Mouse (Mus musculus): ENCODE measurements at regions not wholly inside any gene's neighbourhood (a gene's known extent, or its start where the extent isn't known, plus 50 kb on each side); places are given as distances from the start of the nearest gene placed in this dataset.

DNA sequence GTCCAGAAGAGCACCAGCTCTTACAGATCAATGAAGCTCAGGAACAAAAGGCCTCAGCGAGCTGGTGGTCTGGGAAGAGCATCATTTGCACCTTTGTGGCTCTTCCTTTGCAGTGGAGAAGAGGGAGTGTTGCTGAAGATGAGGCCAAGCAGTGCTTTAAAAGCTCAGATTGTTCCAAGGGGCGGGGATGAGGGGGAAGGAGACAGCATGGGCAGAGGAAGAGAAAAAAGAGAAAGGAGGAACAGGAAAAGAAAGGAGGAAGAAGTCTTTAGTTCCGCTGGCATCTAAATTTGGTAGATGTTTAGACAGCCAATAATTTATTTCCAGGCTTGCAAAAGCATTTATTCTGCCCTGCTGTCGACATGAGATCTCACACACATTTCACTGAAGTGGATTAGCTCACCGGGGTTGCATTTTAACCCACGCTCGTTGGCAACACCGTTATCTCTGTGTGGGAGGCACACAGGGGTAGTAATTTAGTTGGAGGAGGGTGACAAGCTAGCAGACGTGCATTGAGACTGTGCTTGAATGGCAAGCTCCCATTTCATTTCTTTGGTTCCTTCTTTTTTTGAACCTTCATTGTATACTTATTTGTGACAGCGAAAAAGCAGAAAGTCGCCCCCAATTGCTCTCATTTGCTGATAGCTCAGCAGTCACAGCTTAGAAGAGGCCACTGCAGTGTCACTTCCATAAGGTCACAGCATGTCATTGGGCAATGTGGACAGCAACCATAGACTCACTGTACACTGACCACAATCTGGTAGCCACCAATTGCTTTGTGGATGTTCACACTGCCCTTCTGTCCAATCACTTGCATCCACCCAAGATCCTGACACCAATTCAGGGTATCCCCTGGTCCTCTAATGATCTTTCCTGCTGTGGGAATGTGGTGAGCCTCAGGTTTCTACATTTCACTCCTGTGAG lies 128.2 kb upstream of the Atp1b1 start:
- TF ChIP-seq CTCF (conservative IDR thresholded peaks at IDR 0.05; ENCODE audit: low read length) (no peak), NANOG (IDR thresholded peaks at IDR 0.05; ENCODE audit: borderline replicate concordance, low read length) (no peak), POU5F1 (IDR thresholded peaks at IDR 0.05; ENCODE audit: borderline replicate concordance, low read length) (no peak)
